Mouse (Mus musculus): Measurements from ENCODE around the gene Slc25a45.

The Slc25a45 gene

GRCm38 (mm10) chr19:5892262-5892661 is 14.7 kb downstream of the Slc25a45 start:
- no peak for DNase-seq (ENCODE audit: low spot score in 2 of 2)

- DNase-seq (ENCODE audit: low spot score in 2 of 2), result no peak
These were observed 15.1 kb downstream of the Slc25a45 start for GRCm38 (mm10) chr19:5892735-5893134.

- no peak for DNase-seq (ENCODE audit: low spot score in 2 of 2)
These were observed 15.8 kb downstream of the Slc25a45 start for GRCm38 (mm10) chr19:5893282-5894001.

- DNase-seq (ENCODE audit: low spot score in 2 of 2), result peak; percentile 87 to 97
These were observed 16.5 kb downstream of the Slc25a45 start, which contains the start of gene Tigd3 for GRCm38 (mm10) chr19:5894002-5894678. Tigd3 (minus strand) TSS chr19:5894149.

- DNase-seq (ENCODE audit: low spot score in 2 of 2), result no peak
These were observed 29.7 kb downstream of the Slc25a45 start for GRCm38 (mm10) chr19:5907275-5907674.

- peak in 1 of 2 experiments; percentile 32 for DNase-seq (ENCODE audit: low spot score in 2 of 2)
These were observed 32.6 kb downstream of the Slc25a45 start for GRCm38 (mm10) chr19:5910221-5910620.

- DNase-seq (ENCODE audit: low spot score in 2 of 2), result no peak
These were observed 34.0 kb downstream of the Slc25a45 start for GRCm38 (mm10) chr19:5911430-5912102.

GRCm38 (mm10) chr19:5912103-5913006 is 34.7 kb downstream of the Slc25a45 start:
- peak; percentile 94 to 99 for DNase-seq (ENCODE audit: low spot score in 2 of 2)

GRCm38 (mm10) chr19:5913007-5913719 is 35.6 kb downstream of the Slc25a45 start, which contains the start of gene Dpf2:
Dpf2 (minus strand) TSS chr19:5913010.
- no peak for DNase-seq (ENCODE audit: low spot score in 2 of 2)

GRCm38 (mm10) chr19:5921715-5922114 is 44.1 kb downstream of the Slc25a45 start:
- DNase-seq (ENCODE audit: low spot score in 2 of 2), result no peak

GRCm38 (mm10) chr19:5922119-5922942 is 44.7 kb downstream of the Slc25a45 start:
- no peak for DNase-seq (ENCODE audit: low spot score in 2 of 2)

GRCm38 (mm10) chr19:5922963-5923362 is 45.4 kb downstream of the Slc25a45 start:
- DNase-seq (ENCODE audit: low spot score in 2 of 2), result no peak

GRCm38 (mm10) chr19:5923990-5924712 is 46.5 kb downstream of the Slc25a45 start:
- peak; percentile 92 to 97 for DNase-seq (ENCODE audit: low spot score in 2 of 2)

GRCm38 (mm10) chr19:5924713-5925093 is 47.1 kb downstream of the Slc25a45 start, which contains the start of gene Cdc42ep2:
Cdc42ep2 (minus strand) TSS chr19:5924816.
- DNase-seq (ENCODE audit: low spot score in 2 of 2), result peak; percentile 87 to 90

GRCm38 (mm10) chr19:5925311-5925855 is 47.8 kb downstream of the Slc25a45 start:
- no peak for DNase-seq (ENCODE audit: low spot score in 2 of 2)

GRCm38 (mm10) chr19:5927026-5927425 is 49.4 kb downstream of the Slc25a45 start:
- no peak for DNase-seq (ENCODE audit: low spot score in 2 of 2)

GRCm38 (mm10) chr19:5927532-5927931 is 49.9 kb downstream of the Slc25a45 start:
- no peak for DNase-seq (ENCODE audit: low spot score in 2 of 2)

- DNase-seq (ENCODE audit: low spot score in 2 of 2), result no peak
These were observed 50.5 kb downstream of the Slc25a45 start for GRCm38 (mm10) chr19:5928104-5928503.

- no peak for DNase-seq (ENCODE audit: low spot score in 2 of 2)
These were observed 50.9 kb downstream of the Slc25a45 start for GRCm38 (mm10) chr19:5928546-5928945.

All from cerebellum, postnatal 4 days (tissue).